Mouse (Mus musculus) intestine, embryonic 14.5 days (tissue): ENCODE measurements around the gene Lcat. TPM values are rescaled to one million over a fixed set of nuclear protein-coding genes. Genes with fewer than 3 reads are reported as not detected.

ENCODE experiments used
- ATAC-seq: fragments of 200-750 bp; cut with Nextera tagmentation; replicated peaks from 2 replicates; pipeline ENCODE4 v1.8.0; 2017; ENCODE audit warnings: low read depth, moderate number of reproducible peaks, moderate TSS enrichment, moderate library complexity; ENCODE audit not compliant: low FRiP score, low TSS enrichment
- DNase-seq: peaks from one replicate; pipeline ENCODE4 v3.0.0-alpha.2; 2018; ENCODE audit warnings: low spot score
- H3K27ac ChIP-seq: fragments of 300-500 bp; sonication (generic); 2 replicates; pipeline ENCODE4 v1.5.1; 2014; ENCODE audit warnings: low read depth, mild to moderate bottlenecking, control low read depth
- H3K27me3 ChIP-seq: fragments of 300-500 bp; sonication (generic); replicated peaks from 2 replicates; pipeline ENCODE4 v1.6.1; 2014; ENCODE audit warnings: low read length, control low read depth; ENCODE audit not compliant: control insufficient read depth, insufficient read depth
- H3K36me3 ChIP-seq: fragments of 300-500 bp; sonication (generic); 2 replicates; pipeline ENCODE4 v1.6.1; 2014; ENCODE audit warnings: low read length, control low read depth; ENCODE audit not compliant: control insufficient read depth, insufficient read depth
- H3K4me1 ChIP-seq: fragments of 300-500 bp; sonication (generic); replicated peaks from 2 replicates; pipeline ENCODE4 v1.6.1; 2014; ENCODE audit warnings: low read length, control low read depth, mixed read lengths; ENCODE audit not compliant: control insufficient read depth, insufficient read depth
- H3K4me2 ChIP-seq: fragments of 300-500 bp; sonication (generic); 2 replicates; pipeline ENCODE4 v1.6.1; 2014; ENCODE audit warnings: low read length
- H3K4me3 ChIP-seq: fragments of 300-500 bp; sonication (generic); 2 replicates; pipeline ENCODE4 v1.5.1; 2014; ENCODE audit warnings: low read depth, low read length, control low read depth, mixed read lengths
- H3K9ac ChIP-seq: fragments of 300-500 bp; sonication (generic); 2 replicates; pipeline ENCODE4 v1.6.1; 2014; ENCODE audit warnings: mild to moderate bottlenecking, low read length
- H3K9me3 ChIP-seq: fragments of 300-500 bp; sonication (generic); 2 replicates; pipeline ENCODE4 v1.6.1; 2016; ENCODE audit warnings: low read length, control low read depth; ENCODE audit not compliant: control insufficient read depth
- WGBS: fragments of 180-500 bp; shearing (Covaris S2); extraction: QIAGEN DNeasy Blood & Tissue Kit; methylation state at CpG from one replicate; pipeline ENCODE4 v1.1.7; 2014; 5-methylcytosine and 5-hydroxymethylcytosine counted together
- polyA plus RNA-seq: library from polyadenylated mRNA; unstranded; fragments of >200 nt; fragmentation: Nextera tagmentation; extraction: Ambion mirVana; gene quantifications from 2 replicates; pipeline ENCODE4 v1.2.1, GENCODE M21; 2014

The Lcat gene
- polyA plus RNA-seq, 1 experiment from 2014 or later, result 1.2 TPM

DNA sequence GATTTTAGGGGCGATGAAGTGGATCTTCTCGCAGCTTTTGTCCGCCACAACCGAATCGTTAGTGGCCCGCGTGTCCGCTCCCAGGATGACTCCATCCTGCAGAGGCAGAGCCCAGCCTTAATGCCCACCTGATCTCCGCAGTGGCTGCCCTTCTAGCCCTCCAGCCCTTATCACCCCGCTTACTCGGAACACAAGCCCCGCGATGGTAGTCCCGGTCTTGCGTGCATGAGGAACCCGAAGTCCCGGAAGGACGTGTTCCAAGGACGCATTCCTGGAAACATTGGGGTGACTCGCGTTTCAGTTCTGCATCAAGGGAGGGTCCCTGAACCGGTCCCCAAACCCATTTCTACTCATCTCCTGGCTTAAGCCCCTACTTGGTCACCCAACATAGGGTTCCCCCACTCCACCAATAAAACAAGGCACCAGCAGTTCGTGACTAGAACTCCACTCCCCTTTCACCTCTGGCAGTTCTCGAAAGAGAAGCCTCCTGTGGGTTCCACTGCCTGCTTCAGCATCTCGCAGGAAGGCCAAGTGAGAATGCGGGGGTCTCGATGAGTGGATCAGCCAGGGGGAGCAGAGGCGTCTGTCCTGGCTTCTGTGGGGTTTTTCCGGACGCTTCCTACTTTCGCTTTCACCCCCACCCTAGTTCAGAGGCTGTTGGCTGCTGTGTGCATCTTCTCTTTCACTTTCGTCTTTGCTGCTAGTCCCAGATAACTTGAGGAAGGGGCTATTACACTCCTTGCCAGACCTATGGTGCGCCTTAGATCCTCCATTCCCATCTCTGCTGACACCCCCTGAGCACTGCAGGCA lies 5.5 kb downstream of the Lcat start:
- ATAC-seq (peak; percentile 33; the same call in 1 of the 2 replicates), DNase-seq (peak; percentile 84)
- Histone ChIP-seq H3K27ac (peak overlapping the region; percentile 69), H3K9me3 (no peaks in the 10 kb centered on the region), H3K4me2 (peak overlapping the region; percentile 94), H3K9ac (peak overlapping the region; percentile 63), H3K4me3 (peak overlapping the region; percentile 82), H3K36me3 (peaks cover 26% of the 10 kb centered on the region; the same call in 1 of the 2 replicates), H3K4me1 (peaks cover 13% of the 10 kb centered on the region; the same call in 1 of the 2 replicates), H3K27me3 (no peaks in the 10 kb centered on the region)
- WGBS, result under 1% methylated on average over 33 of the region's 33 CpGs

DNA sequence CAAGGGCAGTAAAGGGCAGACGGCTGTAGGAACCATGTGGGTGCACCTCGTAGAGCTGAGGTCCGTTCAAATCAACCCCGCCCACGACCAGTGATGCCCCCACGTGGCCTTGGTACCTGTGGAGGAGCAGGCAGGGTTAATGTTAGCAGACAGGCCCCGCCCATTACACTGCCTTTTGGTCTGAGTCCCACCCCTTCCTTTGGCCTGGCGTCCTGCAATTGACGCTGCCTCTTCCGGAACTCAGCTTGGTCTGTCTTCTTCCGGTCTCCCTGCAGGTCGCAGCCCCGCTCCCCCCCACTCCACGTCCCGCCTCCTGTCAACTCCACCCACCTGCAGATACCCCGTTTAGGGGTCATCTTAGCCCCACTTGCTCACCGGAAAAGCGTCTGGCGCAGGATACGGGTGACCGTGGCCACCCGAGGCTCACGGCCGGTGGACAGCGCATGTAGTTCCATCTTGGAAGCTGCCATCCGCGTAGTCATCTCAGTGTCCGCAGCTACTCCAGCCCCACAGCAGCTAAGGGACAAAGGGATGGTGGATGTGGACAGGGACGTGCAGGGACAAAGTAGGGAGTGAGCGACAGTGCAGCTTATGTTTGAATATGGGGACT lies 6.2 kb downstream of the Lcat start:
- H3K9me3 ChIP-seq, result no peaks in the 10 kb centered on the region
- H3K9ac ChIP-seq, result peak overlapping the region; percentile 63
- DNase-seq (peak; percentile 86), ATAC-seq (peak; percentile 86)
- under 1% methylated on average over 30 of the region's 30 CpGs for WGBS
- no peaks in the 10 kb centered on the region for H3K27me3 ChIP-seq
- peak overlapping the region; percentile 94 for H3K4me2 ChIP-seq
- H3K4me1 ChIP-seq, result peaks cover 13% of the 10 kb centered on the region; the same call in 1 of the 2 replicates
- H3K4me3 ChIP-seq, result peak overlapping the region; percentile 82
- peaks cover 27% of the 10 kb centered on the region for H3K36me3 ChIP-seq
- H3K27ac ChIP-seq, result peak overlapping the region; percentile 69

DNA sequence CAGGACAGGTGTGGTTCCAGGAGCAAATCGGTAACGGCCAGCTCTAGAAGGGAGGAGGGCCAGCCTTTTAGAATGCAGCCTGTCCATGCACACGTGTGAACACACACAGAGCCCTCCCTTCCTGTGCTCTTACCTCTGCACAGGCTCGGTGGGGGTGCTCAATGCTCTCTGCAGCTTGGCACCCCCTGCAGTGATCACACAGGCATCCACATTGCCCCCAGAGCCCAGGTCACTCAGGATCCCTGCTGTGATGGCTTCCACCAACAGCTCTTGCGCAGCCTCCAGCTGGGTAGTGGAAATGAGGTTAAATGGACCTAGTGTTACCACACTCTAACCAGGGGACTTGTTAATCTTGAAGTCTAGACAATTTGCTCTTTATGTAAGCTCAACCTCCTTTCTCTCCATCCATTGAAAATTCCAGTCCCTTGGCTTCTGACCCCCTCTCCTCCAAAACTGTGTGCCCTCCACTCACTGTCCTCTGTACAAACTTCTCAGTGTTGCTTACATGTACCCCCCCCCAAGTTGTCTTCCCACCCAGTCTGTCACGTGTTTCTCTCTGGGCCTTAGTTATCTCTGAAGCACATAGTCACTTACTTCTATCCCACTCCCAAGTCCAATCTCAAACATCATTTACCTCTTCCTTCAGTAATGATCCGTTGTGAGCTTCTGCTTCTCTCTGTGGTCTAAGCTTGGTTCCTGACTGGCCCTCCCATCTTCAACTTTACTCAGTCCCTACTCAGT lies 7.1 kb downstream of the Lcat start:
- Histone ChIP-seq H3K4me3 (peak overlapping the region; percentile 82), H3K4me2 (peak overlapping the region; percentile 94), H3K27me3 (no peaks in the 10 kb centered on the region), H3K4me1 (peaks cover 13% of the 10 kb centered on the region; the same call in 1 of the 2 replicates), H3K9me3 (no peaks in the 10 kb centered on the region), H3K36me3 (peaks cover 32% of the 10 kb centered on the region), H3K9ac (peak overlapping the region; percentile 63), H3K27ac (0 out of 2 replicates have a peak overlapping the region, but pooled peaks have one; percentile 38)
- ATAC-seq, result no peak
- WGBS, result 32% methylated on average over 7 of the region's 7 CpGs
- DNase-seq, result no peak

DNA sequence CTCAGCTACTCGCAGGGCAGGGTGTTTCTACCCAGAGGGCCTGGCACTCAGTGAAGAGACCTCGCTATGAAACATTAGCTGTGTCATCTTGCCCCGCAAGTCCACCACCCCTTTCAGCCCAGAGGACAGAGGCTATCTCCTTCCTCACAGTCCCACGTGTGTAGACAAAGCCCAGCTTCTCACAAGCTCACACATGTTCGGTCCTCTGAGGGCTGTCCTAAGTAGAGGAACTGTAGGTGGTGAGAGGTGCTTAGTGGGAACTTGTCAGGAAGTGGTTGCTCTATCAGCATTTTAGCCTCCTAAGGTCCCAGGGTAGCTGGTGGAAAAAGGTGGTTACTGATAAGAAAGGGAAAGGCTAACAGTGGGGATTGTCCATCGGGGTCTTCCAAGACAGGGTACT lies 8.1 kb downstream of the Lcat start:
- H3K27ac ChIP-seq, result no peak overlapping the region
- H3K27me3 ChIP-seq, result no peaks in the 10 kb centered on the region
- H3K9me3 ChIP-seq, result no peaks in the 10 kb centered on the region
- peaks cover 35% of the 10 kb centered on the region for H3K36me3 ChIP-seq
- no peak overlapping the region for H3K9ac ChIP-seq
- peaks cover 13% of the 10 kb centered on the region; the same call in 1 of the 2 replicates for H3K4me1 ChIP-seq
- no peak for DNase-seq
- WGBS, result 76% methylated on average over 6 of the region's 6 CpGs
- ATAC-seq, result no peak
- H3K4me2 ChIP-seq, result no peak overlapping the region
- no peak overlapping the region for H3K4me3 ChIP-seq

DNA sequence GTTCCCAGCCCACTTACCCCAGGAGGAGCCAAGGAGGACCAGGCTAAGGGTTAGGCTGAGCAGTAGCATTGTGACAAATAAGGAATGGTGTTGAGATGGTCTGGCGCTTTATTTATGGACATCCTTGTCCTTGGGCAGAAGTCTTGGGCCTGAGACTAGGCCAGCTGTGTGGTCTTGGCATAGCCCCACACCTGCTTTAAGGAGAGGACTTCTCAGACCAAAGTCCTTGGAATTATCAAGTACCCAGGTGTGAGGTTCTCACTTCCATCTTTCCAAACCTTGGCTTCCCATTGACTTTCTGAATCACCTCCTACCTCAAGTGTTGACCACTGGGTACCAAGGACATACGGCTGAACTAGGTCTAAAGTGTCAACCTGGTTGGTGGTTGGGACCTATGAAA lies 9.4 kb downstream of the Lcat start, which contains the start of gene Ctrl:
Gene Ctrl (minus strand): TSS at position 101 of the 400 bp plus-strand sequence.
- 88% methylated on average over 2 of the region's 2 CpGs for WGBS

DNA sequence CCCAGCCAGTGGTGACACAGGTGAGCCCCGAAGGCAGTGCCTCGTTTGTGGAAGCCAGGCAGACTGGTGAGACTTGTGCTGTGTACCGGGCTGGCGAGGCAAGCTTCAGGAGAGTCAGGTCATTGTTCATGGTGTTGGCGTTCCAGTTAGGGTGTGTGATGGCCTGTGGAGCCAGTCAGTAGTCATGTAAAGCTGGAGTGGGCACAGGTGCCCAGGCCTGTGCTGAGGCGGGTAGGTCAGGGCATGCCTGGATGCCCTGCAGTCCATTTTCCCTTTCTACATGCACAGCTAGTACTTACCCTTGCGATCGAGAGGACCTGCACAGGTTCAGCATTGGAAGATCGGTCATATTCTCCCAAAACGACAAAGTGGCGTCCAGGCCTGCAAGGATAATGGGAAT lies 10.7 kb downstream of the Lcat start:
- H3K9me3 ChIP-seq, result no peaks in the 10 kb centered on the region
- no peak overlapping the region for H3K9ac ChIP-seq
- no peak overlapping the region for H3K27ac ChIP-seq
- ATAC-seq (no peak), DNase-seq (no peak)
- H3K27me3 ChIP-seq, result no peaks in the 10 kb centered on the region
- peaks cover 39% of the 10 kb centered on the region for H3K36me3 ChIP-seq
- peaks cover 8% of the 10 kb centered on the region; the same call in 1 of the 2 replicates for H3K4me1 ChIP-seq
- H3K4me3 ChIP-seq, result no peak overlapping the region
- H3K4me2 ChIP-seq, result no peak overlapping the region
- 90% methylated on average over 11 of the region's 11 CpGs for WGBS

More for the DNA sequence above, 9.4 kb downstream of the Lcat start, which contains the start of gene Ctrl:
- Histone ChIP-seq H3K4me3 (no peak within 1 kb of the TSS), H3K27me3 (no peaks in the 10 kb centered on the region), H3K9me3 (no peaks in the 10 kb centered on the region), H3K27ac (no peak within 1 kb of the TSS), H3K9ac (no peak within 1 kb of the TSS), H3K4me1 (peaks cover 13% of the 10 kb centered on the region; the same call in 1 of the 2 replicates), H3K36me3 (peaks cover 36% of the 10 kb centered on the region), H3K4me2 (no peak within 1 kb of the TSS)
- ATAC-seq (no peak), DNase-seq (no peak)

DNA sequence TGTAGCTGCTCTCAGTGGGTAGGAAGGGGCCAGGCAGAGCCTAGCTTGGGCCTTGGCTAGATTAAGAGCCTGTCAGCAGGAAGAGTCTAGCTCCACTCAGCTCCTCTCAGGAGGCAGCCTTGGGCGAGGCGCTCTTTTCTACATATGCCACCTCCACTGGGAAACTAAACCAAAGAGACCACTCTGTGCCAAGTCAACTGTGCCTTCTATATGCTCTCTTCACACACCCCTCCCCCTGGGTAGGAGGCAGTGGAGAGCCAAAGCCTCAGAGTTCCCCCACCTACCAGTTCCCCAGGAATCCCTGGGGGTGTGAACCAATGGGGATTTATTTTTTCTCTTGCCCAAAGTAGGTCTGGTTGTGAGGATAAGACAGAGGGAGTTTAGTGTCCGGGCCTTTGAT lies 11.9 kb downstream of the Lcat start:
- no peaks in the 10 kb centered on the region for H3K9me3 ChIP-seq
- H3K4me1 ChIP-seq, result peaks cover 5% of the 10 kb centered on the region; the same call in 1 of the 2 replicates
- no peaks in the 10 kb centered on the region for H3K27me3 ChIP-seq
- H3K36me3 ChIP-seq, result peaks cover 46% of the 10 kb centered on the region
- H3K4me2 ChIP-seq, result no peak overlapping the region
- DNase-seq, result no peak
- no peak for ATAC-seq
- WGBS, result 97% methylated on average over 3 of the region's 3 CpGs
- H3K27ac ChIP-seq, result no peak overlapping the region
- H3K4me3 ChIP-seq, result no peak overlapping the region
- no peak overlapping the region for H3K9ac ChIP-seq

DNA sequence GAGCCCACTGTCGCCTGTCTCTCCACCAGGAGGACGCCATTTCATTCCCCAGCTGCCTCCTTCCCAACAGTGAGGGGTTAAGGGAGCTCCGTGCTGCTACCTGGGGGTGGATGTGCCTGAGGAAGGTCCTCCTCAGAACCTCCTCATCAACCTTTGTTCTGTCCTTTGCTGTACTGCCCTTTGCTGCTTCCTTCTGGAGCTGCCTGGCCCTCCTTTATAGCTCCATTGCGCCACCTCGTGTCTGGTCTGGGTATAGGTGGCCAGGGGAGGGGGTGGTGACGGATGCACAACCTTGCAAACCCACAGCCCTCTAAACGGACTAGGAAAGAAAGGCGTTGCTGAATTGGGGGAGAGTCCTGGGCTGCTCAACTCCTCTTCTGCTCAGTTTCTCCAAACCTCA lies 12.6 kb downstream of the Lcat start:
- DNase-seq, result peak; percentile 95
- no peak overlapping the region for H3K9ac ChIP-seq
- peak; percentile 62; the same call in 1 of the 2 replicates for ATAC-seq
- no peaks in the 10 kb centered on the region for H3K27me3 ChIP-seq
- 21% methylated on average over 8 of the region's 8 CpGs for WGBS
- no peak overlapping the region for H3K4me2 ChIP-seq
- no peak overlapping the region for H3K4me3 ChIP-seq
- H3K4me1 ChIP-seq, result no peaks in the 10 kb centered on the region
- H3K27ac ChIP-seq, result no peak overlapping the region
- peaks cover 51% of the 10 kb centered on the region for H3K36me3 ChIP-seq
- H3K9me3 ChIP-seq, result no peaks in the 10 kb centered on the region
